Mouse (Mus musculus) ES-E14 (cell line): ENCODE data around the gene Actl6b.

Experiments used
- CHD2 ChIP-seq: IDR thresholded peaks from 2 replicates; pipeline ENCODE4 v1.6.1; 2014; ENCODE audit warnings: mild to moderate bottlenecking, low read depth, low read length, inconsistent platforms
- HCFC1 ChIP-seq: IDR thresholded peaks from 2 replicates; pipeline ENCODE4 v1.6.1; 2012; ENCODE audit warnings: low read length, inconsistent platforms, borderline replicate concordance; ENCODE audit not compliant: insufficient read depth
- MAFK ChIP-seq: IDR thresholded peaks from 2 replicates; pipeline ENCODE4 v1.6.1; 2014; ENCODE audit warnings: mild to moderate bottlenecking, low read depth, low read length, inconsistent platforms; ENCODE audit not compliant: insufficient read depth
- ZNF384 ChIP-seq: IDR thresholded peaks from 2 replicates; pipeline ENCODE4 v1.6.1; 2012; ENCODE audit warnings: low read depth, low read length, inconsistent platforms

DNA sequence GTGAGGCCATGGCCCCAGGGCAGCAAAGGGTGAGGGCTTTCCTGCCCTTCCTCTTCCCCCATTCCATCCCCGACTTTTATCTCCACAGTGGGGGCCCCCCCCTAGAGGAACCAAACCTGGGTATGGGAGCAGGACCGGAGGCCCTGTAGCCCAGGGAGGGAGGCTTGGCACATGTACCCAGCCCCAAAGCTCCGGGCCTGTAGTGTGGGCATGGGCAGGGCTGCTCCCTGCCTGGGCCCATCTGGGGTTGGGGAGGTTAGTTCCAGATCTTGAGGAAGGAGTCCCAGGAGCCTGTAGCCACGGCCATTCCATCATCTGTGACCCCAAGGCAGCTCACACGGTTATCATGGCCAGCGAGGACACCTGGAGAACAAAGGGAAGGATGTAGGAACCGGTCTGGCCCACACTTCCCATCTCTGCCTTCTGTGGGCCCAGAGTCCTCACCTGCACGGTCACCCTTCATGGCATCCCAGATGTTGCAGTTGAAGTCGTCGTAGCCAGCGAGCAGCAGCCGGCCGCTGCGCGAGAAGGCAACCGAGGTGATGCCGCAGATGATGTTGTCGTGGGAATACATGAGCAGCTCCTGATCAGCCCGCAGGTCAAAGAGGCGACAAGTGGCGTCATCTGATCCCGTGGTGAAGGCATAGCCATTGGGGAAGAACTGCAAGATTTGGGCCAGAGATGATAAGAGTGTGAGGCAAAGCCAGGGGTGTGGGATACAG is 24.9 kb upstream of the Actl6b start:
- TF ChIP-seq ZNF384 (no peak), MAFK (no peak), CHD2 (no peak), HCFC1 (no peak)
